Mouse (Mus musculus) lung, adult 2 months (tissue): ENCODE data around the gene Osbpl9.

ENCODE experiments used
- CTCF ChIP-seq: fragments of 200-500 bp; IDR thresholded peaks from 2 replicates; pipeline ENCODE4 v1.5.1; 2011; ENCODE audit warnings: mild to moderate bottlenecking, low read length, control low read depth; ENCODE audit not compliant: insufficient read depth
- POLR2A ChIP-seq: fragments of 200-500 bp; IDR thresholded peaks from 2 replicates; pipeline ENCODE4 v1.6.1; 2011; ENCODE audit warnings: low read depth, mild to moderate bottlenecking, control low read depth, low read length, borderline replicate concordance; ENCODE audit errors: extremely low read depth

- TF ChIP-seq CTCF (no peak), POLR2A (no peak)
Observed at GRCm38 (mm10) chr4:109128971-109129370, 73.1 kb downstream of the Osbpl9 start.
